Mouse (Mus musculus): ENCODE data around the gene Pim3.

Gene Pim3

GRCm38 (mm10) chr15:88876155-88877020 is 14.4 kb downstream of the Pim3 start:
- in situ Hi-C loops (cut with MboI, MseI), result loop anchor here (5.0 kb wide), 1 partner anchor 49 kb away; no protein-coding TSS in a partner anchor

- in situ Hi-C loops (cut with MboI, MseI), result loop anchor here (5.0 kb wide), 1 partner anchor 50 kb away; no protein-coding TSS in a partner anchor
Measured at GRCm38 (mm10) chr15:88877021-88877400, 15.0 kb downstream of the Pim3 start.

- in situ Hi-C loops (cut with MboI, MseI), result no loop called here
Measured at GRCm38 (mm10) chr15:88881253-88882044, 19.5 kb downstream of the Pim3 start.

GRCm38 (mm10) chr15:88882851-88883250 is 20.9 kb downstream of the Pim3 start:
- in situ Hi-C loops (cut with MboI, MseI), result no loop called here

- in situ Hi-C loops (cut with MboI, MseI), result no loop called here
Measured at GRCm38 (mm10) chr15:88883342-88883741, 21.4 kb downstream of the Pim3 start.

- in situ Hi-C loops (cut with MboI, MseI), result no loop called here
Measured at GRCm38 (mm10) chr15:88885376-88885775, 23.4 kb downstream of the Pim3 start.

- in situ Hi-C loops (cut with MboI, MseI), result no loop called here
Measured at GRCm38 (mm10) chr15:88889032-88889431, 27.0 kb downstream of the Pim3 start.

- in situ Hi-C loops (cut with MboI, MseI), result no loop called here
Measured at GRCm38 (mm10) chr15:88889994-88890393, 28.0 kb downstream of the Pim3 start.

GRCm38 (mm10) chr15:88890751-88891675 is 29.0 kb downstream of the Pim3 start:
- in situ Hi-C loops (cut with MboI, MseI), result no loop called here

GRCm38 (mm10) chr15:88891676-88892040 is 29.7 kb downstream of the Pim3 start:
- in situ Hi-C loops (cut with MboI, MseI), result no loop called here

- in situ Hi-C loops (cut with MboI, MseI), result no loop called here
Measured at GRCm38 (mm10) chr15:88892252-88892651, 30.3 kb downstream of the Pim3 start.

GRCm38 (mm10) chr15:88892876-88893275 is 30.9 kb downstream of the Pim3 start:
- in situ Hi-C loops (cut with MboI, MseI), result no loop called here

- in situ Hi-C loops (cut with MboI, MseI), result no loop called here
Measured at GRCm38 (mm10) chr15:88895119-88895518, 33.1 kb downstream of the Pim3 start.

GRCm38 (mm10) chr15:88895891-88896290 is 33.9 kb downstream of the Pim3 start:
- in situ Hi-C loops (cut with MboI, MseI), result no loop called here

GRCm38 (mm10) chr15:88896341-88896980 is 34.5 kb downstream of the Pim3 start:
- in situ Hi-C loops (cut with MboI, MseI), result no loop called here

- in situ Hi-C loops (cut with MboI, MseI), result no loop called here
Measured at GRCm38 (mm10) chr15:88902200-88902875, 40.4 kb downstream of the Pim3 start.

GRCm38 (mm10) chr15:88903086-88903485 is 41.1 kb downstream of the Pim3 start:
- in situ Hi-C loops (cut with MboI, MseI), result no loop called here

- in situ Hi-C loops (cut with MboI, MseI), result no loop called here
Measured at GRCm38 (mm10) chr15:88904056-88904811, 42.2 kb downstream of the Pim3 start.

- in situ Hi-C loops (cut with MboI, MseI), result no loop called here
Measured at GRCm38 (mm10) chr15:88906347-88906746, 44.4 kb downstream of the Pim3 start.

GRCm38 (mm10) chr15:88915046-88915445 is 53.1 kb downstream of the Pim3 start:
- in situ Hi-C loops (cut with MboI, MseI), result no loop called here

Data from T-helper 2 cell (primary cell).